Mouse (Mus musculus) hindbrain, embryonic 11.5 days (tissue): Measurements from ENCODE around the gene Dao. TPM values are rescaled to one million over a fixed set of nuclear protein-coding genes. Genes with fewer than 3 reads are reported as not detected.
A peak's percentile ranks its signal among the peaks of the same experiment; 100 is the strongest.

ENCODE experiments used
- ATAC-seq: fragments of 200-750 bp; cut with Nextera tagmentation; 2 replicates; pipeline ENCODE4 v1.8.0; 2017; ENCODE audit warnings: mild to moderate bottlenecking, moderate TSS enrichment, moderate library complexity; ENCODE audit not compliant: low FRiP score
- DNase-seq: peaks from one replicate; pipeline ENCODE4 v3.0.0-alpha.2; 2015; ENCODE audit warnings: low spot score
- H3K27ac ChIP-seq: fragments of 300-500 bp; sonication (generic); 2 replicates; pipeline ENCODE4 v1.5.1; 2014; ENCODE audit warnings: mild to moderate bottlenecking, low read depth, low read length
- H3K27me3 ChIP-seq: fragments of 300-500 bp; sonication (generic); 2 replicates; pipeline ENCODE4 v1.6.1; 2014; ENCODE audit warnings: mild to moderate bottlenecking, low read length, moderate library complexity, mixed read lengths; ENCODE audit not compliant: control insufficient read depth, insufficient read depth
- H3K36me3 ChIP-seq: fragments of 300-500 bp; sonication (generic); 2 replicates; pipeline ENCODE4 v1.6.1; 2014; ENCODE audit warnings: mild to moderate bottlenecking, low read length, moderate library complexity, mixed read lengths; ENCODE audit not compliant: control insufficient read depth, insufficient read depth
- H3K4me1 ChIP-seq: fragments of 300-500 bp; sonication (generic); replicated peaks from 2 replicates; pipeline ENCODE4 v1.6.1; 2014; ENCODE audit warnings: low read length, mixed read lengths; ENCODE audit not compliant: control insufficient read depth, insufficient read depth
- H3K4me2 ChIP-seq: fragments of 300-500 bp; sonication (generic); replicated peaks from 2 replicates; pipeline ENCODE4 v1.6.1; 2014; ENCODE audit warnings: mild to moderate bottlenecking, low read depth, low read length
- H3K4me3 ChIP-seq: fragments of 300-500 bp; sonication (generic); 2 replicates; pipeline ENCODE4 v1.5.1; 2014; ENCODE audit warnings: low read depth, low read length
- H3K9ac ChIP-seq: fragments of 300-500 bp; sonication (generic); 2 replicates; pipeline ENCODE4 v1.6.1; 2014; ENCODE audit warnings: low read depth, low read length
- H3K9me3 ChIP-seq: fragments of 300-500 bp; sonication (generic); 2 replicates; pipeline ENCODE4 v1.6.1; 2016; ENCODE audit warnings: low read length; ENCODE audit not compliant: control insufficient read depth
- WGBS: fragments of 180-500 bp; shearing (Covaris S2); extraction: QIAGEN DNeasy Blood & Tissue Kit; methylation state at CpG from one replicate; pipeline ENCODE4 v1.1.7; 2014; 5-methylcytosine and 5-hydroxymethylcytosine counted together
- polyA plus RNA-seq: library from polyadenylated mRNA; unstranded; fragments of >200 nt; fragmentation: Nextera tagmentation; extraction: Ambion mirVana; gene quantifications from 2 replicates; pipeline ENCODE4 v1.2.1, GENCODE M21; 2014

The Dao gene
- polyA plus RNA-seq, 1 experiment from 2014 or later, result not detected

GRCm38 (mm10) chr5:114004573-114004972 lies 1.1 kb downstream of the Dao start:
- no peak overlapping the region for H3K4me2 ChIP-seq
- H3K4me1 ChIP-seq, result no peaks in the 10 kb centered on the region
- DNase-seq (no peak), ATAC-seq (no peak)
- no peak overlapping the region for H3K27ac ChIP-seq
- H3K9ac ChIP-seq, result no peak overlapping the region
- WGBS, result 75% methylated on average over 11 of the region's 11 CpGs
- H3K36me3 ChIP-seq, result no peaks in the 10 kb centered on the region
- no peaks in the 10 kb centered on the region for H3K27me3 ChIP-seq
- no peaks in the 10 kb centered on the region for H3K9me3 ChIP-seq
- no peak overlapping the region for H3K4me3 ChIP-seq

GRCm38 (mm10) chr5:114005100-114005499 lies 1.6 kb downstream of the Dao start:
- DNase-seq (no peak), ATAC-seq (no peak)
- H3K9ac ChIP-seq, result no peak overlapping the region
- no peak overlapping the region for H3K4me2 ChIP-seq
- H3K27me3 ChIP-seq, result no peaks in the 10 kb centered on the region
- H3K4me3 ChIP-seq, result no peak overlapping the region
- H3K9me3 ChIP-seq, result no peaks in the 10 kb centered on the region
- H3K36me3 ChIP-seq, result no peaks in the 10 kb centered on the region
- 87% methylated on average over 5 of the region's 5 CpGs for WGBS
- no peaks in the 10 kb centered on the region for H3K4me1 ChIP-seq
- no peak overlapping the region for H3K27ac ChIP-seq

- ATAC-seq, result no peak
- Histone ChIP-seq H3K4me3 (no peak overlapping the region), H3K27me3 (no peaks in the 10 kb centered on the region), H3K9me3 (no peaks in the 10 kb centered on the region), H3K4me2 (no peak overlapping the region), H3K4me1 (no peaks in the 10 kb centered on the region), H3K27ac (no peak overlapping the region), H3K9ac (no peak overlapping the region), H3K36me3 (no peaks in the 10 kb centered on the region)
- no peak for DNase-seq
- WGBS, result 81% methylated on average over 4 of the region's 4 CpGs
Measured at GRCm38 (mm10) chr5:114006974-114007373, 3.5 kb downstream of the Dao start.

GRCm38 (mm10) chr5:114007753-114008453 lies 4.4 kb downstream of the Dao start:
- Histone ChIP-seq H3K9me3 (no peaks in the 10 kb centered on the region), H3K27ac (no peak overlapping the region), H3K36me3 (no peaks in the 10 kb centered on the region), H3K4me2 (no peak overlapping the region), H3K4me3 (no peak overlapping the region), H3K27me3 (no peaks in the 10 kb centered on the region), H3K9ac (no peak overlapping the region), H3K4me1 (no peaks in the 10 kb centered on the region)
- DNase-seq (no peak), ATAC-seq (no peak)
- 78% methylated on average over 12 of the region's 12 CpGs for WGBS

- Histone ChIP-seq H3K9me3 (no peaks in the 10 kb centered on the region), H3K4me1 (no peaks in the 10 kb centered on the region), H3K9ac (no peak overlapping the region), H3K4me3 (no peak overlapping the region), H3K36me3 (no peaks in the 10 kb centered on the region), H3K4me2 (no peak overlapping the region), H3K27me3 (no peaks in the 10 kb centered on the region), H3K27ac (no peak overlapping the region)
- 79% methylated on average over 4 of the region's 4 CpGs for WGBS
- ATAC-seq, result no peak
- no peak for DNase-seq
Measured at GRCm38 (mm10) chr5:114009049-114009448, 5.5 kb downstream of the Dao start.

- no peak overlapping the region for H3K4me3 ChIP-seq
- H3K4me2 ChIP-seq, result no peak overlapping the region
- DNase-seq, result peak; percentile 43
- no peak overlapping the region for H3K9ac ChIP-seq
- WGBS, result 64% methylated on average over 7 of the region's 7 CpGs
- H3K9me3 ChIP-seq, result no peaks in the 10 kb centered on the region
- no peaks in the 10 kb centered on the region for H3K27me3 ChIP-seq
- H3K36me3 ChIP-seq, result no peaks in the 10 kb centered on the region
- H3K4me1 ChIP-seq, result no peaks in the 10 kb centered on the region
- no peak overlapping the region for H3K27ac ChIP-seq
- no peak for ATAC-seq
Measured at GRCm38 (mm10) chr5:114015121-114015520, 11.6 kb downstream of the Dao start.

GRCm38 (mm10) chr5:114024390-114024789 lies 20.9 kb downstream of the Dao start:
- Histone ChIP-seq H3K27ac (no peak overlapping the region), H3K36me3 (no peaks in the 10 kb centered on the region), H3K4me3 (no peak overlapping the region), H3K4me1 (no peaks in the 10 kb centered on the region), H3K27me3 (no peaks in the 10 kb centered on the region), H3K9me3 (no peaks in the 10 kb centered on the region), H3K4me2 (no peak overlapping the region), H3K9ac (no peak overlapping the region)
- no peak for ATAC-seq
- WGBS, result 66% methylated on average over 6 of the region's 6 CpGs
- no peak for DNase-seq

- Histone ChIP-seq H3K9me3 (no peaks in the 10 kb centered on the region), H3K27ac (no peak overlapping the region), H3K36me3 (no peaks in the 10 kb centered on the region), H3K9ac (no peak overlapping the region), H3K27me3 (no peaks in the 10 kb centered on the region), H3K4me3 (no peak overlapping the region), H3K4me2 (no peak overlapping the region), H3K4me1 (no peaks in the 10 kb centered on the region)
- ATAC-seq (no peak), DNase-seq (peak; percentile 20)
- 11% methylated on average over 10 of the region's 10 CpGs for WGBS
Measured at GRCm38 (mm10) chr5:114024885-114025284, 21.4 kb downstream of the Dao start.

GRCm38 (mm10) chr5:114027217-114027944 lies 23.9 kb downstream of the Dao start:
- H3K9me3 ChIP-seq, result no peaks in the 10 kb centered on the region
- no peaks in the 10 kb centered on the region for H3K36me3 ChIP-seq
- ATAC-seq (no peak), DNase-seq (no peak)
- WGBS, result 90% methylated on average over 12 of the region's 12 CpGs
- no peak overlapping the region for H3K4me3 ChIP-seq
- H3K27me3 ChIP-seq, result no peaks in the 10 kb centered on the region
- no peaks in the 10 kb centered on the region for H3K4me1 ChIP-seq
- H3K4me2 ChIP-seq, result no peak overlapping the region
- no peak overlapping the region for H3K27ac ChIP-seq
- H3K9ac ChIP-seq, result no peak overlapping the region
